Mouse (Mus musculus): ENCODE data around the gene Hmgb2.
"Not testable (repeated sequence)": the region's sequence is repeated elsewhere in the genome, so short reads cannot be mapped to it uniquely, and the experiment has no call there.

The Hmgb2 gene

GRCm38 (mm10) chr8:57510791-57511315 is 854 bp upstream of the Hmgb2 start:
- no peak for DNase-seq (ENCODE audit: low spot score)

- peak; percentile 40 for DNase-seq (ENCODE audit: low spot score)
These were observed 692 bp downstream of the Hmgb2 start for GRCm38 (mm10) chr8:57512141-57513056.

- DNase-seq (ENCODE audit: low spot score), result not testable (repeated sequence)
These were observed 1.5 kb downstream of the Hmgb2 start for GRCm38 (mm10) chr8:57513178-57513661.

- DNase-seq (ENCODE audit: low spot score), result not testable (repeated sequence)
These were observed 5.0 kb downstream of the Hmgb2 start for GRCm38 (mm10) chr8:57516685-57517084.

GRCm38 (mm10) chr8:57517723-57518122 is 6.0 kb downstream of the Hmgb2 start:
- DNase-seq (ENCODE audit: low spot score), result no peak

- DNase-seq (ENCODE audit: low spot score), result no peak
These were observed 8.6 kb downstream of the Hmgb2 start for GRCm38 (mm10) chr8:57520186-57520786.

- DNase-seq (ENCODE audit: low spot score), result no peak
These were observed 16.3 kb downstream of the Hmgb2 start for GRCm38 (mm10) chr8:57528036-57528435.

- DNase-seq (ENCODE audit: low spot score), result no peak
These were observed 18.5 kb downstream of the Hmgb2 start for GRCm38 (mm10) chr8:57530238-57530637.

- peak; percentile 90 for DNase-seq (ENCODE audit: low spot score)
These were observed 19.1 kb downstream of the Hmgb2 start for GRCm38 (mm10) chr8:57530666-57531349.

- peak; percentile 29 for DNase-seq (ENCODE audit: low spot score)
These were observed 20.5 kb downstream of the Hmgb2 start for GRCm38 (mm10) chr8:57532223-57532622.

- DNase-seq (ENCODE audit: low spot score), result no peak
These were observed 21.4 kb downstream of the Hmgb2 start for GRCm38 (mm10) chr8:57533106-57533505.

- DNase-seq (ENCODE audit: low spot score), result no peak
These were observed 22.8 kb downstream of the Hmgb2 start for GRCm38 (mm10) chr8:57534495-57534894.

- no peak for DNase-seq (ENCODE audit: low spot score)
These were observed 24.5 kb downstream of the Hmgb2 start for GRCm38 (mm10) chr8:57536167-57536566.

GRCm38 (mm10) chr8:57538601-57539000 is 26.9 kb downstream of the Hmgb2 start:
- DNase-seq (ENCODE audit: low spot score), result no peak

GRCm38 (mm10) chr8:57540110-57540838 is 28.6 kb downstream of the Hmgb2 start:
- DNase-seq (ENCODE audit: low spot score), result peak; percentile 81

GRCm38 (mm10) chr8:57540951-57541350 is 29.2 kb downstream of the Hmgb2 start:
- no peak for DNase-seq (ENCODE audit: low spot score)

GRCm38 (mm10) chr8:57541405-57541804 is 29.7 kb downstream of the Hmgb2 start:
- DNase-seq (ENCODE audit: low spot score), result no peak

- DNase-seq (ENCODE audit: low spot score), result no peak
These were observed 34.7 kb downstream of the Hmgb2 start for GRCm38 (mm10) chr8:57546401-57546800.

GRCm38 (mm10) chr8:57546834-57547233 is 35.1 kb downstream of the Hmgb2 start:
- DNase-seq (ENCODE audit: low spot score), result no peak

GRCm38 (mm10) chr8:57547581-57547980 is 35.9 kb downstream of the Hmgb2 start:
- no peak for DNase-seq (ENCODE audit: low spot score)

Data from adipocyte (in vitro differentiated cells).